Mouse (Mus musculus) lung, postnatal 0 days (tissue): ENCODE measurements around the gene Cic.

Source experiments
- CTCF ChIP-seq: IDR thresholded peaks from 2 replicates; pipeline ENCODE4 v1.5.1; 2016; ENCODE audit warnings: antibody characterized with exemption, mild to moderate bottlenecking
- EP300 ChIP-seq: IDR thresholded peaks from 2 replicates; pipeline ENCODE4 v1.6.1; 2016; ENCODE audit warnings: antibody characterized with exemption, mild to moderate bottlenecking, control low read depth

DNA sequence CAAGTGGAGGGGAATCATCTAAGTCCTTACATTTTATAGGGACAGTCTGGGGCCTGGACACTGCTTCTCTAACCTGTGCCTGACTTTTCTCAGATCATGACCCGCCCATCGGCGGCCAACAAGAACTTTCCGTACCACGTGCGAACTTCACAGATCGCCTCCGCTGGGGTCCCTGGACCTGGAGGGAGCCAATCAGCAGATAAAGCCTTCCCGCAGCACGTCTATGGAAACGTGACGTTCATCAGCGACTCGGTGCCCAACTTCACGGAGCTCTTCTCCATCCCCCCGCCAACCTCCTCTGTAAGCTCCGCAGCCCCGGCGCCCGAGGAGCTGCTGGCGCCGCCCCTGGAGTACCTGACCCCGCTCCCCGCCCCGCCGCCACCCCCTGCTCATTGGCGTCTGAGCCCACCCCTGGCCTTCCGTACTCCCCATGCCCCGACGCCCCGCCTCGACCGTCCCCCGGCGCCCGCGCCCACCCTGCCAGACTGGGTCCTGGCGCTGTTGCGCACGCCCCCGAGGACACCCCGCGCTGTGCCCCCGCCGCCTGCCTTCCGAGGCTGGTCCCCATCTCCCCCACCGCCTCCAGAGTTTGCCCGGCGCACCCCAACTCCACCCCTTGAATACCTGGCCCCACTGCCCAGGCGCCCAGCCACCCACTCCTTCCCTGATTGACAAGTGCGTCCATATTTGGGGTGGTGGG is 47.3 kb downstream of the Cic start:
- TF ChIP-seq CTCF (no peak), EP300 (no peak)
